Mouse (Mus musculus) G1E (cell line): ENCODE measurements around the gene Plcb4.

Source experiments
- CTCF ChIP-seq: IDR thresholded peaks from 2 replicates; pipeline ENCODE4 v1.5.1; 2012; ENCODE audit warnings: low read depth, low read length, inconsistent platforms, mixed read lengths
- GATA1 ChIP-seq: IDR thresholded peaks from 2 replicates; pipeline ENCODE4 v1.6.1; 2012; ENCODE audit warnings: borderline replicate concordance, low read length, inconsistent platforms, mixed read lengths
- POLR2AphosphoS5 ChIP-seq: IDR thresholded peaks from 2 replicates; pipeline ENCODE4 v1.6.1; 2012; ENCODE audit warnings: low read depth, low read length, inconsistent platforms; ENCODE audit not compliant: insufficient replicate concordance
- TAL1 ChIP-seq: conservative IDR thresholded peaks from 2 replicates; pipeline ENCODE4 v1.6.1; 2012; ENCODE audit warnings: low read depth, low read length, inconsistent platforms, mixed read lengths

- TF ChIP-seq GATA1, result no peak
- TF ChIP-seq CTCF, result no peak
- TF ChIP-seq TAL1, result no peak
- TF ChIP-seq POLR2AphosphoS5, result no peak
Observed at GRCm38 (mm10) chr2:135704673-135705072, 45.9 kb downstream of the Plcb4 start.
